Mouse (Mus musculus): ENCODE measurements at regions not wholly inside any gene's neighbourhood (a gene's known extent, or its start where the extent isn't known, plus 50 kb on each side); places are given as distances from the start of the nearest gene placed in this dataset.

DNA sequence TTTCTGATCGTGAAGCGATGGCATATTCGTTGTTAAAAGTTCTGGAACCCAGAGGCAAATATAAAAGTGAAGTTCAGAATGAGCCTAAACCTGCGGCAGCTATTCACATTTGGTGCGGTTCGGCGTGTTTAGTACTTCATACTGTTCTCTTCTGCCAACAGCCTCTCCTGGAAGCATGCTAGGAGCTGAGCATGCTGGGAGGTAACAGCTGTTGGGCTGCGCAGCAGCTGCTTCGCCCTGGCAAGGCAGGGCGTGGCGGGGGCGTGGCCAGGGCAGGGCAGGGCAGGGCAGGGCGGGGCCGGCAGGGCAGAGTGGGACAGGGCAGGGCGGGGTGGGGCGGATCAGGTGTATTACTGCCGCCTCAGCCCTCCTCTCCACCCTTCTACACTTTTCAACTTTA lies 107.2 kb upstream of the Mdm1 start:
- H3ac ChIP-seq (ENCODE audit: control insufficient read depth, insufficient read length, low read depth): no peak overlapping the region
- no peaks in the 10 kb centered on the region for H3K79me3 ChIP-seq (ENCODE audit: low read depth)
- no peak overlapping the region for H3K4me3 ChIP-seq (ENCODE audit: insufficient read depth, poor library complexity, severe bottlenecking)
- no peaks in the 10 kb centered on the region for H3K79me2 ChIP-seq (ENCODE audit: control insufficient read depth, insufficient read depth)
- H3K27me3 ChIP-seq (ENCODE audit: control insufficient read depth, insufficient read depth, insufficient read length): no peaks in the 10 kb centered on the region
- no peaks in the 10 kb centered on the region for H3K36me3 ChIP-seq (ENCODE audit: control insufficient read depth, insufficient read depth)
- TF ChIP-seq MAX (IDR thresholded peaks at IDR 0.05) (no peak), USF1 (IDR thresholded peaks at IDR 0.05; ENCODE audit: low read depth) (no peak), MYOD1 (IDR thresholded peaks at IDR 0.05; ENCODE audit: control insufficient read depth, insufficient read length, low read depth) (no peak), FOSL1 (IDR thresholded peaks at IDR 0.05; ENCODE audit: insufficient read depth, low read length, poor library complexity, severe bottlenecking) (no peak), CTCF (IDR thresholded peaks at IDR 0.05; ENCODE audit: control insufficient read depth, insufficient read depth, insufficient read length) (no peak), MYOG (IDR thresholded peaks at IDR 0.05; ENCODE audit: control insufficient read depth, extremely low read depth, insufficient read length) (no peak), CEBPB (IDR thresholded peaks at IDR 0.05; ENCODE audit: low read depth) (no peak)

GRCm38 (mm10) chr10:118035035-118035434 lies 106.6 kb upstream of the Mdm1 start:
- TF ChIP-seq CEBPB (IDR thresholded peaks at IDR 0.05; ENCODE audit: low read depth): no peak
- no peak for TF ChIP-seq USF1 (IDR thresholded peaks at IDR 0.05; ENCODE audit: low read depth)
- TF ChIP-seq FOSL1 (IDR thresholded peaks at IDR 0.05; ENCODE audit: insufficient read depth, low read length, poor library complexity, severe bottlenecking): no peak
- no peak for TF ChIP-seq CTCF (IDR thresholded peaks at IDR 0.05; ENCODE audit: control insufficient read depth, insufficient read depth, insufficient read length)
- TF ChIP-seq MYOG (IDR thresholded peaks at IDR 0.05; ENCODE audit: control insufficient read depth, extremely low read depth, insufficient read length): no peak
- no peak for TF ChIP-seq MYOD1 (IDR thresholded peaks at IDR 0.05; ENCODE audit: control insufficient read depth, insufficient read length, low read depth)
- no peak for TF ChIP-seq MAX (IDR thresholded peaks at IDR 0.05)
- H3K36me3 ChIP-seq (ENCODE audit: control insufficient read depth, insufficient read depth): no peaks in the 10 kb centered on the region
- H3K4me3 ChIP-seq (ENCODE audit: insufficient read depth, poor library complexity, severe bottlenecking): no peak overlapping the region
- H3ac ChIP-seq (ENCODE audit: control insufficient read depth, insufficient read length, low read depth): no peak overlapping the region
- no peaks in the 10 kb centered on the region for H3K79me2 ChIP-seq (ENCODE audit: control insufficient read depth, insufficient read depth)
- H3K27me3 ChIP-seq (ENCODE audit: control insufficient read depth, insufficient read depth, insufficient read length): no peaks in the 10 kb centered on the region
- no peaks in the 10 kb centered on the region for H3K79me3 ChIP-seq (ENCODE audit: low read depth)

- Histone ChIP-seq H3K27me3 (ENCODE audit: control insufficient read depth, insufficient read depth, insufficient read length) (no peaks in the 10 kb centered on the region), H3K4me3 (ENCODE audit: insufficient read depth, poor library complexity, severe bottlenecking) (no peak overlapping the region), H3K79me3 (ENCODE audit: low read depth) (no peaks in the 10 kb centered on the region), H3K79me2 (ENCODE audit: control insufficient read depth, insufficient read depth) (no peaks in the 10 kb centered on the region), H3K36me3 (ENCODE audit: control insufficient read depth, insufficient read depth) (no peaks in the 10 kb centered on the region), H3ac (ENCODE audit: control insufficient read depth, insufficient read length, low read depth) (no peak overlapping the region)
- no peak for TF ChIP-seq MAX (IDR thresholded peaks at IDR 0.05)
- TF ChIP-seq CEBPB (IDR thresholded peaks at IDR 0.05; ENCODE audit: low read depth): no peak
- TF ChIP-seq CTCF (IDR thresholded peaks at IDR 0.05; ENCODE audit: control insufficient read depth, insufficient read depth, insufficient read length): no peak
- TF ChIP-seq FOSL1 (IDR thresholded peaks at IDR 0.05; ENCODE audit: insufficient read depth, low read length, poor library complexity, severe bottlenecking): no peak
- TF ChIP-seq USF1 (IDR thresholded peaks at IDR 0.05; ENCODE audit: low read depth): no peak
Observed at GRCm38 (mm10) chr10:118038465-118038864, 103.1 kb upstream of the Mdm1 start.

DNA sequence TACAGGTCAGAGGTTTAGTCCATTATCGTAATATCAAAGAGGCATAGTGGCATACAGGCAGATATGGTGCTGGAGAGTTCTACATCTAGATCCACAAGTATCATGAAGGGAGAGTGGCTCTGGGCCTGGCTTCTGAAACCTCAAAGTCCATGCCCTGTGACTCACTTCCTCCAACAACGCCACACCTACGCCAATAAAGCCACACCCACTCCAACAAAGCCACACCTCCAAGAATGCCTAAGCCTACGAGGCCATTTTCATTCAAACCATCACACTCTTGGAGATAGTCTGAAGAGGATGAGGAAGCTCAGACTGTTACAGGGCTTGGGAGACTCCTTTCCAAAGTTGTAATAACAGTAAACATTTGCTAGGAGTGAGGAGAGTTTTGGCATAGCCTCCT lies 102.6 kb upstream of the Mdm1 start:
- Histone ChIP-seq H3K36me3 (ENCODE audit: control insufficient read depth, insufficient read depth) (no peaks in the 10 kb centered on the region), H3ac (ENCODE audit: control insufficient read depth, insufficient read length, low read depth) (no peak overlapping the region), H3K79me2 (ENCODE audit: control insufficient read depth, insufficient read depth) (no peaks in the 10 kb centered on the region), H3K27me3 (ENCODE audit: control insufficient read depth, insufficient read depth, insufficient read length) (no peaks in the 10 kb centered on the region), H3K4me3 (ENCODE audit: insufficient read depth, poor library complexity, severe bottlenecking) (no peak overlapping the region), H3K79me3 (ENCODE audit: low read depth) (no peaks in the 10 kb centered on the region)
- TF ChIP-seq USF1 (IDR thresholded peaks at IDR 0.05; ENCODE audit: low read depth) (no peak), CEBPB (IDR thresholded peaks at IDR 0.05; ENCODE audit: low read depth) (no peak), MYOG (IDR thresholded peaks at IDR 0.05; ENCODE audit: control insufficient read depth, extremely low read depth, insufficient read length) (no peak), FOSL1 (IDR thresholded peaks at IDR 0.05; ENCODE audit: insufficient read depth, low read length, poor library complexity, severe bottlenecking) (no peak), MAX (IDR thresholded peaks at IDR 0.05) (no peak), MYOD1 (IDR thresholded peaks at IDR 0.05; ENCODE audit: control insufficient read depth, insufficient read length, low read depth) (no peak), CTCF (IDR thresholded peaks at IDR 0.05; ENCODE audit: control insufficient read depth, insufficient read depth, insufficient read length) (no peak)

GRCm38 (mm10) chr10:118041068-118041467 lies 100.5 kb upstream of the Mdm1 start:
- no peak for TF ChIP-seq MAX (IDR thresholded peaks at IDR 0.05)
- TF ChIP-seq CTCF (IDR thresholded peaks at IDR 0.05; ENCODE audit: control insufficient read depth, insufficient read depth, insufficient read length): no peak
- no peak for TF ChIP-seq CEBPB (IDR thresholded peaks at IDR 0.05; ENCODE audit: low read depth)
- no peak for TF ChIP-seq USF1 (IDR thresholded peaks at IDR 0.05; ENCODE audit: low read depth)
- no peak for TF ChIP-seq MYOG (IDR thresholded peaks at IDR 0.05; ENCODE audit: control insufficient read depth, extremely low read depth, insufficient read length)
- no peak for TF ChIP-seq FOSL1 (IDR thresholded peaks at IDR 0.05; ENCODE audit: insufficient read depth, low read length, poor library complexity, severe bottlenecking)
- TF ChIP-seq MYOD1 (IDR thresholded peaks at IDR 0.05; ENCODE audit: control insufficient read depth, insufficient read length, low read depth): no peak
- no peak overlapping the region for H3K4me3 ChIP-seq (ENCODE audit: insufficient read depth, poor library complexity, severe bottlenecking)

DNA sequence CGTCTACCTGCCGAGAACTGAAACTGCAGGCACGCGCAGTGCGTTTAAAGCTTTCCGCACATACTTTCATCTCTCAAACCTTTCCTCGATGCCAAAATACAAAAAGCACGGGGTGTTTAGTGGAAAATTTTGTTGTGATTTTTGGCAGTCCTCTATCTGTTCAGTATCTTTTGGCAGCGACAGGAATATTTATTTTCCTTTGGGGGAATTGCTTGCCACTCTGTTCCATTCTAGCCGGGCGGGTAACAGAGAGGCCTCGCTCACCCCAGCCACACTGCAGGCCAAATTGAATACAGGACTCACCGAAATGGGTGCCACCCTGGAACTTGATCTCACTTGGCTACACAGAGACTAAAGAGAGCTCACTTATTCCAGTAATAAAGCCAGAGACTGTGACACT lies 97.8 kb upstream of the Mdm1 start:
- Histone ChIP-seq H3ac (ENCODE audit: control insufficient read depth, insufficient read length, low read depth) (no peak overlapping the region), H3K36me3 (ENCODE audit: control insufficient read depth, insufficient read depth) (no peaks in the 10 kb centered on the region), H3K79me3 (ENCODE audit: low read depth) (no peaks in the 10 kb centered on the region), H3K27me3 (ENCODE audit: control insufficient read depth, insufficient read depth, insufficient read length) (no peaks in the 10 kb centered on the region), H3K79me2 (ENCODE audit: control insufficient read depth, insufficient read depth) (no peaks in the 10 kb centered on the region), H3K4me3 (ENCODE audit: insufficient read depth, poor library complexity, severe bottlenecking) (no peak overlapping the region)
- TF ChIP-seq FOSL1 (IDR thresholded peaks at IDR 0.05; ENCODE audit: insufficient read depth, low read length, poor library complexity, severe bottlenecking): no peak

More at GRCm38 (mm10) chr10:118041068-118041467, 100.5 kb upstream of the Mdm1 start:
- no peaks in the 10 kb centered on the region for H3K36me3 ChIP-seq (ENCODE audit: control insufficient read depth, insufficient read depth)
- H3K79me2 ChIP-seq (ENCODE audit: control insufficient read depth, insufficient read depth): no peaks in the 10 kb centered on the region
- H3K27me3 ChIP-seq (ENCODE audit: control insufficient read depth, insufficient read depth, insufficient read length): no peaks in the 10 kb centered on the region
- H3K79me3 ChIP-seq (ENCODE audit: low read depth): no peaks in the 10 kb centered on the region
- H3ac ChIP-seq (ENCODE audit: control insufficient read depth, insufficient read length, low read depth): no peak overlapping the region

All from C2C12 (cell line).